Mouse (Mus musculus) retina, adult 2 months (tissue): ENCODE measurements around the gene Bcl2.

ENCODE experiments used
- DNase-seq: peaks from one replicate; pipeline ENCODE4 v3.0.0-alpha.2; 2012; ENCODE audit warnings: low read depth, low spot score

Bcl2 gene

DNA sequence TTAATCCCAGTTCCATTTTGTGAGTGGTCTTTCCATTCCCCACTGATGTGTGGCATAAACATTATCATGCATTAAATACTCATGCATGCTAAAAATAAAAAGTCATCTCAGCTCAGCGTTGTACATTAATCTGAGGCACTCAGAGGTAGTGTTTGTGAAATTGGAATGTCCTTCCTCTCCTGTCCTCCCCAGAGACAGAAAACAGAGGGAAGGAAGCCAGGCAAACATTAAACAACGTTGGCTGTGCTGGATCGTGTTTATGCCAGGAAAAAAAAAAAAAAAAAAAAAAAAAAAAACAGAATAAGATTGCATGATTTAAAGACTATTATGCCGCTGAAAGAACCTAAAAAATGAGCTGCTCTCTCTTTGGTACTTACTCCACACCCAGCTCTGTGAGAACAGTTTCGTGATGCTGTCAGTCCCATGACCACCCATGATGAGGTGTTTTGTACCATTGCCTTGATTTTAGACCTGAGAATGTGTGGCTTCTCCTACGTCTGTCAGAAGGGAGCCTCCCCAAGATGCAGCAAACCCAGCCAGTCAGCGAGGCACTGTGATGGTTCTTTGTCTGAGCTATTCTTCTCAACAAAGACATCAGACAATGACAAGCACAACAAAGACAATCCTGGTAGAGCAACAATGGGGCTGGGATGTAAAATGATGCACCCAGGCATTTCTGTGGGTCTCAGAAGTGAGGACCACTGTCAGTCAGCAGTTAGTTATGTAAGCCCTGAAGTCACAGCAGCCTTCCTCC lies 200.0 kb downstream of the Bcl2 start:
- DNase-seq: no peak

DNA sequence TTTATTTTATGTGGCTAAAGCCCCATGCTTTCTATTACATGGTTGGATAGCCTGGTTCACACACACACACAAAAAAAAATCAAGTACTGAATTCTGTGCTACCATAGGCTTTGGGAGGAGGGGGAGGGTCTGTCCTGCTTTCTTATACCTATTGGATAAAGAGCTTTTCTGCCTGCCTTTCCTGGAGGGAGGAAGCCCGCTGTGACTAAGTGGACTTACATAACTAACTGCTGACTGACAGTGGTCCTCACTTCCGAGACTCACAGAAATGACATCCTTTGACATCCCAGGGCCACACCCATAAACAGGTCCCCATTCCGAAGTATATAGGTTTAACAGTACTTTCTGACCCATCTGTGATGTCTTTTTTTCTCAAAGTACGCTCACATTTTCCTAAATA lies 200.6 kb downstream of the Bcl2 start:
- no peak for DNase-seq

DNA sequence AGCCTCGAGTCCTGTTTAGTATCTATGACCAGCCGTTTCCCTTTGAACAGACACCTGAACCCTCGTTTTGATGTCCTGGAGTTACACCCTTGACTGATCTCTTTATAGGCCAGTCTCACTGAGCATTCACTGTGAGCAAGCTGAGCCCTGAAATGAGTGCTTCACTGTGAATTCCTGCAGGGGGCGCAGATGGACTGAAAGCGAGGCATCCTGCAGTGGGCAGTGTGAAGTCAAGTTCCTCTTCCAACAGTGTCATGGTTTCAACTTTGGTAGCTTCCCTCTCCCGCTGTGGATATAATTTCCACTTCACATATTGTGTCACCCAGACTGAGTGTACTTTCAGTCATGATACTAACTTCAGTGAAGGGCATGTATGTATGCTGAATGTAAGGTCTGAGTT lies 202.5 kb downstream of the Bcl2 start:
- DNase-seq: peak; percentile 37

DNA sequence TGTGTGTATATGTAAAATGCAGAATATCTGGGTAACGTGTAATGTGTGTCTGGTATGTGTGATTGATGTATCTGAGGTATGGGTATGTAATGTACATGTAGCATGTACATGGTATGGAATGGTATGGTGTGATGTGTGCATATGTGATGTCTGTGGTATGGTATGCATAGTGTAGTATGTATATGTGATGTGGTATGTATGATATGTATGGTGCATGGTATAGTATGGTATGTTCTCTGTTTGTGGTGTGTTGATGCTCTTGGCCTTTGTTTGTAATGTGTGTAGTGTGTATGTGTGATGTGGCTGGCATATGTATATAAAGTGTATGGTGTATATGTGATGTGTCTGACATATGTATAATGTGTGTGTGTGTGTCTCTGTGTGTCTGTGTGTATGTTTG lies 206.5 kb downstream of the Bcl2 start:
- no peak for DNase-seq

DNA sequence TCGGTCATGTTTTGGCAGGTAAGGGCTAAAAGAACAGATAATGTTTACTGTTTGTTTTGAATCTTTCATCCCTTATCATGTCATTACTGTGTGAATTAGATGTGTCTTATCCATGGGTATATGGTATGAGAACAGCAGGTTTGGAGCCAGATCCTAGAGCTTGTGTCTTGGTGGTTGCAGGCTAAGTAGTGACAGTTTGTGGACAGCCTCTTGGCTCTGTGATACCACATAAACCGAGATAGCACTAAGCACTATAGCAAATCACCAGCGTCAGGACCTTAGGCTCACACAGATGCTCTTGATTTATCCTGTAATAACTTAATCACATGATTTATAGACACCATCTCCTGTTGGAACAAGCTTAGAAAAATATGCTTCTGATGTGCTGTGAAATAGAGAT lies 210.2 kb downstream of the Bcl2 start:
- no peak for DNase-seq

DNA sequence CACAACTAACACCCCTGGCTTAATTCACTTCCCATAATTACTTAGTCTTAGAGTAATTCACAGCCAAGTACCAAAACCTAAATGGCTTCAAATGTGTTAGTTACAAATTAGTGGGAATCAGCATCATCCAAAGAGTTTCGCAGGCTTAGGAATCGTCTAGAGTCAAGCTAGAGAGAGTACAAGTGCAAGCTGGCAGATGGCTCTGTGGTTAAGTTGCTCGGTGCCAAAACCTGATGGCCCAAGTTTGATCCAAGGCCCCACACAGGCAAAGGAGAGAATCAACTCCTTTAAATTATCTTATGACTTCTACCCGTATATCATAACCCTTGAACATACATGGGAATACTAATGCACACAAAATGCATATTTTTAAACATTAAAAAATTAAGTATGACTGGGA lies 210.7 kb downstream of the Bcl2 start:
- DNase-seq: no peak

DNA sequence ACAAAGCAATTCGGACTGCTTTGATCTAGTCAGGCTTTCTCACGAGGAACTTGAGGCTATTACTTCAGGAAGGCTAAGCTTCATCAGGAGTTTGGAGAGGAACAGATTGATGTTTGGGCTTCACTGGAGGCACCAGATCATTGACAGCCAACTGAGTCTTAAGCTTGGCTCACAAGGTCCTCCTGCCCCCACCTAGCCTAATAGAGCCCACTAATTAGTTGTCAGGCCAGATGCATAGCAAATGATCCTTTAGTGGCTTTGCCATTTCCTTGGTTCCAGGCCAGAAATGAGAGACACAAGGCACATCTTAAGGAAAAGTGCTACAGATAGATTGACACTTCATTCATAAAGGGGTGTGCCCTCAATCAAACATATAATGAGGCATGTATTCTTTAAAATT lies 216.1 kb downstream of the Bcl2 start:
- DNase-seq: no peak
